Mouse (Mus musculus) brain, embryonic 18.5 days (tissue): ENCODE measurements around the gene Abcc5.
A peak's percentile ranks its signal among the peaks of the same experiment; 100 is the strongest.
"Not testable (repeated sequence)": the region's sequence is repeated elsewhere in the genome, so short reads cannot be mapped to it uniquely, and the experiment has no call there.

ENCODE experiments used
- DNase-seq: peaks from one replicate; pipeline ENCODE4 v3.0.0-alpha.2; 2012; ENCODE audit warnings: low read depth, low spot score

Abcc5 gene

DNA sequence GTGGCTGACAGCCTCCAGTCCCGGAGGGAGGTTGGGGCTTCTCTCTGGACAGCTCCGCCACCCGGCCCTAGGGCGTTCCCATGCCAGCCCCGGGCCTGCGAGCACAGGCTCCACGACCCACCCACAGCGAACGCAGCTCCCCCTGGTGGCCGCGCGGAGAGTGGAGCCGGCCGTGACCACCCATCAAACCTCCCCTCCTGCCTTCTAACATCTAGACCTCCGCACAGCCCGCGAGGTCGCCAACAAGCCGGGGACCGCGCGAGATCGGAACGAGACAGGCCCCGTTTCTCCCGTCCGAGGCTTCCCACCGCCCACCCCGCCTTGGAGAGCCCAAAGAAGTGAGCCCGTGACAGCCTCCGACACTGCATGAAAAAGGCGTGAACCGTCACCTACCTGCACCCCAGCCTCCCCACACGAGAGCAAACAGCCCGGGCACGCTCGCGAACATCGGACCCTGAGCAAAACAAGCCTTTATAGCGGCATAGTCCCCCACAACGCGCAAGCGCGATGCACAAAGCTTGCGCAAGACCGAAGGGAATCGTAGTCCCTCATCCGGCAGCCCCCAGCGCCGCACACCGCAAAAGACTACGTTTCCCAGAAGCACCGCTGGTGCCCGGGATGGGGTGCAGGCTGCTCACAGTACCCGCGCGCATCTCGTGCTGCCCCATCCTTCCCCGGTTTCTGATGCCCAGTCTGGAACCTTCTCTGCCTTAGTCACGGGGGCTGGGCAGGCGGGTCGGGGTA is at the start of gene Abcc5:
TSS of gene Abcc5 (minus strand) at position 540 of the 744 bp plus-strand sequence.
- peak; percentile 91 for DNase-seq

DNA sequence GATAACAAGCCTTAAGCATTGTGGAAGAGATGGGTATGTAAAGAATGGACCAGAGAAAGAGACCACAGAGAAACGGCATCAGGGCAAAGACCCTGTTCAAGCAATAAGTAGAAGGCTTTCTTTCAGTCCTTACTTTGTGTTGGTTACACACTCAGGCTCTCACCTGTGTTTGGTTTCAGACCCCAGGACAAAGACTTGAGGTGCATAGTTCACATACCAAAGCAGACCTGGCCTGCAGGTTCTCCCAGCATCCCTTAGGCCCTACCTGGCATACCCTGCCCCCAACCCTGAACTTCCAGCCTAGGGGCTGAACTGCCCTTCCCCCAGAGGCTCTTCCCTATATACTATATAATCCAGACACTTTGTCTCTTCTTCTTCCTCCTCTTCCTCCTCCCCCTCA is 49.1 kb upstream of the Abcc5 start:
- no peak for DNase-seq

DNA sequence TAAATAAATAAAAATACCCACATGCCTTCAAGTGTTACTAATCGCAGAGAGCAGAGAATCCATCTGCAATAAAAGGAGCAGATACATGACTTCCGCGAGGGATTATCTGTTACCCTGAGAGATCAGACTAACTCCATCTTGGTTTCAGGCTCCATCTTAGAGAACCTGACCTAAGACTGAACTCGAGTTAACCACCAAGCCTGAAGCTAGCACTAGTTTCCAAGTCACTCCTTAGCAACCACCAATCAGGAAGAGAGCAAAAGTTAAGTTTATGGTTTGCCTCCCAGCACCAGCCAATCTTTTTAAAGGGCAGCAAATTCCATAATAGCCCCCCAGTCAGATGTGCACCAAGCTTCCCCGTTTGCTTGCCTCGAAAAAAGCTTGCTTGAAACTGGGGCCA is 48.6 kb upstream of the Abcc5 start:
- DNase-seq: no peak

DNA sequence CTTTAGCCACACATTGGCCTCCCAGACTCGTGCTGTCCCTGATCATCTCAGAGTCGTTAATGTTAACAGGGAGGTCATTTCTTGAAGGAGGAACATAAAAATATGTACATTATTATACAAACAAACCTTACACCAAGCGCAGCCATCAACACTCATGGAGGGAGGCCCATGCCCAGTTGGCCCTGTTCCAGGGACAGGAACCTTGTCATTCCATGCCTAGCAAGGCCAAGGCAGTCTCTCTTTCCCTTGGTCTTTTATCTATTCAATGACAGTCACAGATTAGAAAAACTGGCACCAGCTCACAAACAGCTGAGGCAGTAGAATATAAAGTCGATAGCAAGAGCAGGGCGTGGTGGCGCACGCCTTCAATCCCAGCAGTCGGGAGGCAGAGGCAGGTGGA is 48.0 kb upstream of the Abcc5 start:
- DNase-seq: no peak

DNA sequence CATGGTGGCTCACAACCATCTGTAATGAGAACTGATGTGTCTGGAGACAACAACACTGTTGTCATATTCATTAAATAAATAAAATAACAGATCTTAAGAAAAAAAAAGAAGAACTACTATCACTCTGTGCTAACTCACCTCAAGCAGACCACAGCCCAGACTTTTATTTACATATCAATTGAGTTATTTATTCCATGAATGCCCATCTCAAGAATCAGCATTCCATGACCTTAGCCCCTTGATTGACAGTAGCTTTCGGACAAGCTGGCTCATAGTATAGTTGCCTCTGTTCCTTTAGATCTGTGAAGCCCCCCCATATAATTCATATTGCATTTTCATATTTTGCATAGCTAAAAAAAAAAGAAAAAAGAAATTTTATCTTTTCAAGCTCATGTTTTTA is 47.6 kb upstream of the Abcc5 start:
- no peak for DNase-seq

DNA sequence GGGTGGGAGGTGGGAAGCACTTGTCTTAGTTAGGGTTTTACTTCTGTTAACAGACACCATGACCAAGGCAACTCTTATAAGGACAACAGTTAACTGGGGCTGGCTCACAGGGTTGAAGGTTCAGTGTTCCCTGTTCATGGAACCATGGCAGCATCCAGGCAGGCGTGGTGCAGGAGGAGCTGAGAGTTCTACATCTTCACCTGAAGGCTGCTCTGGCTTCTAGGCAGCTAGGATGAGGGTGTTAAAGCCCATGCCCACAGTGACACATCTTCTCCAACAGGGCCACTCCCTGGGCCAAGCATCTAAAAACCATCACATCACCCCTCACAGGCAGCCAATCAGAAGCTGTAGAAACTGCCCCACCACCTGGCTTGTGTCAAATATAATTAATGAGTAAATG is 45.5 kb upstream of the Abcc5 start:
- DNase-seq: no peak

DNA sequence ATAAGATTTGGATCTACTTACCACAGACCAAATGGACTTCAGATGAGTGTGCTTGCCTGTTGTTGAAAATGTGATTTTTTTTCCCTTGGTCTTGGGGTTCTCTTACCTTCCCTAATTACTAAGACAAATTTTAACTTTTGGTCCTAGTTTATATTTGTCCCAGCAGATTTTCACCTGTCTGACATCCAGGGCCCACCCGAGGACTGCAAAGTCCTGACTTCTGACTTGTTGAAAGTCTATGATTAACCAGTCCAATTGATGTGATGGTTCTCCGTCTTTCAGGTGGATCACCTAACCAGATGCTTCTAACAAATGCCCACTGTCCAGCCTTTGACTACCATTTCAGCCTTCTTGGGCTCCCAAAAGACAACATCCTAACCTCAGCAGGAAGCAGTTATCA is 44.8 kb upstream of the Abcc5 start:
- DNase-seq: no peak

DNA sequence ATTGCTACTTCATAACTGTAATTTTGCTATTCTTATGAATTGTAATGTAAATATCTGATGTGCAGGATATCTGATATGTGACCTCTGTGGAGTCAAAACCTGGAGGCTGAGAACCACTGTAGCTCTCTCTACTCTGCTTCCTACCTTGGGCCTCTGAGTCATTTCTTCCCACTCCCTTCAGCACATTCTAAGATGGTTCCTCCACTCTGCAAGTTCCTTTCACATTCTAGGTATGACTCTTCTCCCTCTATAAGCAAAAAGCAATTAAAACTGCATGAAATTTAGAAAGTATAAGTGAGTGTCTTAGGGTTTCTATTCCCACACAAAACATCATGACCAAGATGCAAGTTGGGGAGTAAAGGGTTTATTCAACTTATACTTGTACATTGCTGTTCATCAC is 38.5 kb upstream of the Abcc5 start:
- no peak for DNase-seq

DNA sequence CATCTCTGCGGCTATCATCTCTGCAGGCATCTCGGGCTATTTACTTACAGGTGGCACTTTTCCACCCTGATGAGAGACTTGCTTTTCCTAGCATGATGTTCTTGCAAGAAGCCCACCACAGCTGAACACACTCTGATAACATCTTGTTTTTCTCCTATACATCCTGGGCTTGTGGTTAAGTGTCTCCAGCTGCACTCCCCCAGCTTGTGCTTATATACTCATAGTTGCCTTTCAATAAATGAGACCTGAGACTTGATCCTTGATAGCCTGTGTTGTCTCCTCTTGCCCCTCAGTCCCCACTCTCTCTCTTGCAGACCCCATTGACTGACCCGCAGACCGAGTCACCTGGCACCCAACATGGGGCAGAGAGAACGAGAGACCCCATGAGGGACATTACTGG is 32.5 kb upstream of the Abcc5 start:
- not testable (repeated sequence) for DNase-seq

DNA sequence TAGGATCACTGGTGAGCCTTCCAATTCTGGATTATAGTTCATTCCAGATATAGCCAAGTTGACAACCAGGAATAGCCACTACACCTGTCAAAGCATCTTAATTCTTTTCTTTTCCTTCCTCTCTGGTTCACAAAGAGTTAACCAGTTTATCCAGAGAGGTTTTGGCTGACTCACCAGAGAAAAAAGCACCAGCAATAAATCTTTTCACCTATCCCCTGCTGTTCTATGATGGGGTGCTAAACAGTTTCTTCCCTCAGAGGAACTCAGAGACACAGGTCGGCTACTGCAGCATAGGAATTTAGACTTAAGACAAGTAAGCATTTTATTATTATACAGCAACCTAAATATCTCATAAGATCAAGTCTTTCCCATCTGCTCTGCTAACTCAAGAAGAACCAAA is 29.9 kb upstream of the Abcc5 start:
- no peak for DNase-seq

DNA sequence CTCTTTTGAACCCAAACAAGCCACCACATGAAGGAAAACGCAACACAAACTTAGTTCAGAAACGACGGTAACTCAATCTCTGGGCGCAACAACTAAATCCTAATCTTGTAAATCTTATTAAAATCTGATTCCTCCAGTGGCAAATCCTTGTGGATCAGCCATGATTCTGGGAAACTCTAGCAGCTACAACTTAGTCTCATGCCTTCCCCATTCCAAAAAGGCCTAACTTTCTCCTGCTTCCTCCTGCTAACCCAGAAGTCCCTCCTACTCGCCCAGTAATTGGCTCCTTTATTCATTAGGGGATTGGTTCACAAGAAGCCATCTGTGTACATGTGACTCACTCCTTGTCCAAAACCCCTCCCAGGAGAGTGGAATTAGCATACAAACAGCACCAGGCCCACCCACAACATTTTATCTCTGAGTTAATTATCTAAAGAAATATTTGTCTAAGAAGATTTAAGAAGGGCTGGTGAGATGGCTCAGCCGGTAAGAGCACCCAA is 28.0 kb upstream of the Abcc5 start:
- DNase-seq: no peak

DNA sequence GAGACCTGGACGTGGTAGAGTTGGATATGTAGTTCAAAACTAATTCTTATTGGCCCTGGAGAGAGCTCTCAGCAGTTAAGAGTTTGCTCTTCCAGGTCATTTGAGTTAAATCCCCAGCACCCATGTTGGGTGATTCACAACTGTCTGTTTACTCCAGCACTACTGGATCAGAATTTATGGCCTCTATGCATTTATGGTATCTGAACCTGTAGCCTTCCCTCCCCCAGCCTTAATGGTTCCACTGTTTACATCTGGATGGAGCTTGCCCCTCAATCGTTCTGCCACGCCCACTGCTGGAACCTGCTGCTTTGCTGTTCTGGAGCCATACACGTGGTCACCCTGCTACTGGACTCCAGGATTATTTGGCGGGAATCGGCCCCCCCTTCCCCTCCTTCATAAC is 25.6 kb upstream of the Abcc5 start:
- DNase-seq: no peak

DNA sequence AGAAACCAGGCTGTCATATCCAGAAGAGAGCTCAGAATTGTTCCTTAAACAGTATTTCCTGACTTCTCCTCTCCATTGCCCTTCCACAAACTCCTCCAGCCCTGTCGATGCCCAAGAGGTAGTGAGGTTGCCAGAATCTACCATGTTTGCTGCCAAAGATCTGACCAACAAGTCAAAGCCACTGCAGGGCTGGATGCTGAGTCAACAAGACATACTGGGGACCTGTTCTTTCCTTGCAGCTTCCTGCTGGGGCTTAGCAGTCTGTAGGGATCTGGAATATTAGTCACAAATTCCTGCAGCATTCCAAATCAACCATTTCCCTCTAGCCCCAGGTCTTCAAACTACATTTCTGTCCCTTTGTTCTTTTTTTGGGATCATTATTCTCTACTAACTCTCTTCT is 19.7 kb upstream of the Abcc5 start:
- DNase-seq: no peak

DNA sequence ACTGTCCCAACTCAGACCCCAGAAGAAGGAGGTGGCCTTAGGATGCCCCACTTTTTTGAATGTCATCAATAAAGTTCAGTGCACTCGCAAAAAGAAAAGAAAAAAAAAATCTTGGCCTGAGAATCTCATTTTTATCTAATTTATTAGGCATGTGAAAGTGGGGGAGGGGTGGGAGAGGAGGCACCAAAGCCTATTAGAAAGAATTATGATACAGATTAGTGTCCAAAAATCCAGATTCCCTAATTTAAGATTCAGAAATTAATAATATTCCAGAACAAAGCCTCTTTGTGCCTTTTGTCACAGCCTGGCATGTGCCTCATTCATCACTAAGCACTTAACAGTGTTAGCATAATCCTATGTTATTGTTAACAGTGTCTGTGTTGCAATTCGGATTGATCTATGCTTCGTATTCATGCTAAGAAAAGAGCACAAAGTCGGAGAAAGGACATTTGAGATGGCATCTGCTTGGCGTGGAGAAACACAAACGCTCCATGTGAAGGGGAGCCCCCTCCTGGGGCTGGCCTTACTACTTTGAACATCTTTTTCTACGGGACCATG is 18.7 kb upstream of the Abcc5 start:
- no peak for DNase-seq

DNA sequence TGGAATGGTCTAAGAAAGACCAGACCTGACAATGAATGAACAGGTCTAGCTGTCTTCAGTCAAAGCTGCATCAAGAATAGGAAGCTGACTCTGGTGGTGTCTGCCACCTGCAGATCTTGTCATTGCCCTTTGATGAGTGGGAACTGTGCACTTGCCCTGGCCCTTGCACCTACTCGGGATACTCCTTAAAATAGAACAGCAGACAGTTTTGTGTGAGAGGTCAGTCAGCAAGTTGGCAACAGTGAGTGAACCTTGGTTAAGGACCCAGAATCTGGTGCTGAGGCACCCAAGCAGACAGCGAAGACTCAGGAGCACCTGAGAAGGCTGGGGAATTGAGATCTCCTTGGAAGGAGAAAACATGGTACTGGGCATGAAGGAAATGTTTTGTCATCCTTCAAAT is 16.7 kb upstream of the Abcc5 start:
- DNase-seq: no peak

DNA sequence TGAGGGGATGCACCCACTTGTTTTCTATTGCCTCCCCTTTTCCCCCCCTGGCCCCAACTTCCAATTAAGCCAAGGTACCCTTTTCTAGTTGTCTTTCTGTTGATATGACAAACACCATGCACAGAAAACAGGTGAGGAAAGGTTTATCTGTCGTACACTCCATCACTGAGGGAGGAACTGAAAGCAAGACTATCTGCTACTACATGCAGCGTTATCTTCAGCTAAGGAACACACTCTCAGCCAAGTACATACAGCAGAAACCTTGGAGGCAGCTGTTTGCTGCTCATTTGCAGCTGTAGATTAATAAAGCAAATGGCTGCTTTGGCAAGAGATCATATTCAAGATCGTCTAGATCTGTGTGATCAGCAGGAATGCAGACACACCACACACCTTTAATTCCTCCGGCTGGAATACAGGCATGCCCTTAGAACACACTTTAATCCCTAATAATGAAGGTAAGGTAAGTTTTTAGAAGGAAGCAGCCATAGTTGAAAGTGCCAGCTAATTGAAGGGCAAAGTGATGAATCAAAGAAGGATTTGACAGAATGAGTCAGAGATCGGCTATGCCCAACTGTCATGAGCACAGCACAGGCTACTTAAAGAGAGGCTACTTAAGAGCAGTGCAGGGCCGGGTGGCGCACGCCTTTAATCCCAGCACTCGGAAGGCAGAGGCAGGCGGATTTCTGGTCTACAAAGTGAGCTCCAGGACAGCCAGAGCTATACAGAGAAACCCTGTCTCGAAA is 12.7 kb upstream of the Abcc5 start:
- DNase-seq: no peak

DNA sequence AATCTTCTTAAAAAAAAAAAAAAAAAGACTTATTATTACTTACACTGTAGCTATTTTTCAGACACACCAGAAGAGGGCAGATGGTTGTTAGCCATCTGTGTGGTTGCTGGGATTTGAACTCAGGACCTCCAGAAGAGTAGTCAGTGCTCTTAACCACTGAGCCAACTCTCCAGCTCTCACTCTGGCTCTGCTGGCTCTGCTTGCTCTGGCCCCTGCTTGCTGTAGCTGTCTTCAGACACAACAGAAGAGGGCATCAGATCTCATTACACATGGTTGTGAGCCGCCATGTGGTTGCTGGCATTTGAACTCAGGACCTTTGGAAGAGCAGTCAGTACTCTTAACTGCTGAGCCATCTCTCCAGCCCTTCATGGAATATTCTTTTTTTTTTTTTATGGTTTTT is 11.9 kb upstream of the Abcc5 start:
- not testable (repeated sequence) for DNase-seq

DNA sequence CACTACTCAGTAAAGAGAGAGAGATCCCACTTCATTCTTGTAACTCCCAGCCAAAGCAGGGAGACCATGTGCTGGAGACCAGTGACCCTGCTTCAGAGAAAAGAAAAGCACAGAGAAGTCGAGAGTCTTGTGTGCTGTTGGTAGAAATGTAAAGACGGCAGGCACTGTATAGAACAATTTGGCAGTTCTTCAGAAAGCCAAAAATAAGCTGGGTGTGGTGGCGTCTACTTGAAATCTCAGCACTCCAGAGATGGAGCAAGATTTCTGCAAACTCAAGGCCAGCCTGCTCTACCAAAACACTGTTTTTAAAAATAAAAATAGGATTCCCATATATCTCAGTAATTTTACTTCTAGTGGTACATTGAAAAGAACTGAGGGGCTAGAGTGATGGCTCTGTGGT is 10.1 kb upstream of the Abcc5 start:
- DNase-seq: no peak

DNA sequence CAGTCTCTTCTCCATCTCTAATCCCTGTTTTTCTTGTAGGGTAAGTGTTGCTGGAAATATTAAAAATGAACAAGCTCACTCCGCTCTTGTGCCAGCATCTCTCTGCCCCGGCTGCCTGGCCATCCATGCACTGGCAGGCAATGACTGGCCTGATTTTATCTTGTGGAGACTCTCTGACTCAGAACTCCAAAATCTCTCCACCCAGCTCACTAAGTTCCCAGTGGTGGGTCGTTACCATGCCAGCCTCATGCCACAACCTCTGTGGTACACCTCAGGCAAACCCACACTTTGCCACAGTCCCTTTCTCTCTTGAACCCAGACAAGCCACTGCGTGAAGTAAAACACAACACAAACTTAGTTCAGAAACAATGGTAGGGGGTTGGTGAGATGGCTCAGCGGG is 3.1 kb upstream of the Abcc5 start:
- no peak for DNase-seq

DNA sequence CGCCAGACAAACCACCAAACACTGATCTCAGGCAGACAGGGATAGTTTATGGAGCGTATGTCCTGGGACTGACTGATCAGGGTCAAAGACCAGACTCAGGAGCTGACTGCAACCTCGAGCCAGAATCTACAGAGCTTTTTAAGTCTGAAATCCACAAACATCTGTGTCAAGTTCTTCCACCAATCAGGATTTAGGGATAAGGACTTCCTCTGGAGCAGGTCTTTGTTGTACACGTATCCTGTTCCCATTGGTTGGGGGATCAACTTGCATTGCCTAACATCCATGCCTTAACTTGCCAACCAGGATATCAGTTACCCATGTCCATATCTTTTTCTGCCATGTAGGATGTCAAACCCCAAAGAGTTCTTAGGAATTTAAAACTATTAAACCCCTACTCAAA is 1.4 kb upstream of the Abcc5 start:
- no peak for DNase-seq

DNA sequence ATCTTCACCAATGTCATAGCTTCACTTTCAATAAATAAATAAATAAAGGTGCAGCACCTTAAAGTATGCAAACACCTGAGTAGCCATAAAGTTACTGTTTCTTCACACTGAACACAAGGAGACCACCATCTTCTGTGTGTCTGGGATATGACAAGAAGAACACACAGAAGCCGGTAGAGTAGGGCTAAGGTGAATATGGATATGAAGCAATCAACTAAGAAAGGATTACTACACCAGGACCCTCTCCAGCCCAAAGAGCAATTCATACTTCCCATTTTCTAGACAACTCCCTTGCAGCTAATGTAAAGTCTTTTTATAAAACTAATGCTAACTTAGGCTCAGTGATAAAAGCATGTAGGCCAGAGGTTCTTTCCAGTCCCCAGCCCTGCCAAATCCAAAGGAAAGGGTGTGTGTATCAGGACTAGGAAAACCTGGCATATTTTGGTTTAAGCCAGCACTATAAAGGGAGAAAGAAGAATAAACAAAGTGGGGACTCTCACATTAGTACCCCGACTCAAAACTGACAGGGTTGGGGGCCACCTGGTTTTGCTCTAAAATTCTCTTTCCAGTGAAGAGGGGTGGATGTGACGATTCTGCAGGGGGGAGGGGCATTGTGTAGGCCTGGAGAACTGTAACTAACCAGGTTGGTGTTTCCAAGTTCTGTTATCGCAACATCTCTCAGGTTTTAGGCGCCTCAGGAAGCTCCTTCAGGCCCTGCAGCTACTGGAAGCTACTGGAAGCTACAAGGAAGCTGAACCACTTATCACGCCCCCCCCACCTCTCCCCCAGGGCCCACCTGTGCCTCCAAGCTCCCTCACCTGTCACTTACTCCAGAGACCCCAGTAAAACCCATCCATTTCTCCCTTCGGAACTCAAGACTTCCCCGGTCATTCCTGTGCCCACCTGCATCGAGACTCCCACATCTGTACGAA is 1.2 kb downstream of the Abcc5 start:
- no peak for DNase-seq

DNA sequence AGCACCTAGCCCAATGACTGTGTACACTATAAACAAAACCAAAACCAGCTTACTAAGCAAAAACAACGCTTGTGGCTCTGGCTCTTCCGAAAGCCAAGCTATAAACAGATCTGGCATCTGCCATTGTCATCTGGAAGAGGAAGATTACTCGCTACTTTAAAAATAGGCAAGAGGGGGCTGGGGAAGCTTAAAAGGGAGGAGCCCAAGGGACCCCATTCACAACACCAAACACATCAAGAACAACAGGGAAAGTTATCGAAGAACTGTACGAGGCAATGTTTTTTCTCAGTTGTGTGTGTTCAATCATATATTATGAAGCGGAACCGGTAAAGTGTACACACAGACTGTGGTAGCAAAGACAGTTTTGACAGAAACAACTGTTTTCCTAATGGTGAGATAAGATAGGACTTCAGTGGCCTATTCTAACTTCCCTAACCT is 1.9 kb downstream of the Abcc5 start:
- DNase-seq: no peak
